In the genomic region with DNA sequence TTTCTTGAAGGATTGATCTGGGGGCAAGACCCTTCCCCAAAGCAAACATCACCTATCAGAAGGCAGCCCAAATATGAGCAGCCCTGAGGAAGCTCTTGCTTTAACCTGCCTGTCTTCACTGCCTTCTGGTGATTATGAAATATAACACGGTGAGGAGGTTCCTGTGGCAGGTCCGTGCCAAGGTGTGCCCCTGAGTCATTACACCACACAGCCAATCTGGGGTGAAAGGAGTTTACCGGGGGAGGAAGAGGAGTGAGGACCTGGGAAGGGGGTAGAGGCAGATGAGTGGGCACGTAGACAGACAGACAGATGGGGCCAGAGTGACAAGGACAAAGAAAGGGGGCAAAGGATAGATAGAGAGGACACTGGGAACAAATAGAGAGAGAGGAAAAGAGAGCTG, we compare ENCODE assay signal across 26 mouse cellular contexts. TPM values are rescaled to one million over a fixed set of nuclear protein-coding genes. Genes with fewer than 3 reads are reported as not detected.
DNase-seq lines count a peak whose midpoint lies in the region; ATAC-seq and TF ChIP-seq lines count a peak whose summit lies in the region.
"Had no signal": no experiment of that assay in that cellular context is flagged by ENCODE, and none has a peak within 500 bp of the region (broad histone marks: within the 10 kb centered on the region; RNA-seq: fewer than 3 reads in every experiment).

No protein-coding gene starts in this region.

- H3K9ac ChIP-seq in liver, postnatal 0 days (replicated peaks): no peak overlapping the region
- no peak overlapping the region for H3K9ac ChIP-seq in liver, embryonic 12.5 days
- H3K9ac ChIP-seq: embryonic facial prominence, embryonic 12.5 days; embryonic facial prominence, embryonic 15.5 days; forebrain, postnatal 0 days; heart, embryonic 13.5 days; intestine, embryonic 15.5 days had no signal

- ATAC-seq in cerebellum, adult (ENCODE audit: insufficient number of reproducible peaks, low FRiP score, low TSS enrichment): no peak
- no peak for ATAC-seq in liver, postnatal 0 days
- no peak for ATAC-seq in liver, embryonic 12.5 days
- ATAC-seq: activated CD4-positive, CD25-positive, alpha-beta regulatory T cell, adult 4 months; forebrain, embryonic 14.5 days; forebrain, postnatal 0 days; hindbrain, embryonic 16.5 days; intestine, embryonic 15.5 days had no signal

- H3K36me3 ChIP-seq in liver, postnatal 0 days (replicated peaks; ENCODE audit: insufficient read depth, low read length): no peaks in the 10 kb centered on the region
- H3K36me3 ChIP-seq in liver, embryonic 12.5 days: no peaks in the 10 kb centered on the region
- H3K36me3 ChIP-seq: embryonic facial prominence, embryonic 12.5 days; embryonic facial prominence, embryonic 15.5 days; heart, embryonic 10.5 days; heart, embryonic 13.5 days; intestine, embryonic 15.5 days had no signal

- H3K27me3 ChIP-seq in liver, postnatal 0 days (ENCODE audit: insufficient read depth, low read length): no peaks in the 10 kb centered on the region
- peaks cover 9% of the 10 kb centered on the region for H3K27me3 ChIP-seq in liver, embryonic 12.5 days (replicated peaks)
- H3K27me3 ChIP-seq: embryonic facial prominence, embryonic 12.5 days; embryonic facial prominence, embryonic 15.5 days; heart, embryonic 13.5 days; intestine, embryonic 15.5 days had no signal

- H3K4me2 ChIP-seq in liver, postnatal 0 days (ENCODE audit: low read depth, low read length): no peak overlapping the region
- H3K4me2 ChIP-seq in liver, embryonic 12.5 days: no peak overlapping the region
- H3K4me2 ChIP-seq: embryonic facial prominence, embryonic 12.5 days; embryonic facial prominence, embryonic 15.5 days; heart, embryonic 13.5 days; intestine, embryonic 15.5 days had no signal

- 46% methylated on average over 4 of the region's 4 CpGs for WGBS in liver, postnatal 0 days (ENCODE audit: insufficient replicate concordance)
- 58% methylated on average over 4 of the region's 4 CpGs for WGBS in liver, embryonic 12.5 days (ENCODE audit: insufficient replicate concordance)

- H3K27ac ChIP-seq in liver, postnatal 0 days (ENCODE audit: low read depth): 0 out of 2 replicates have a peak overlapping the region, but pooled peaks have one; percentile 7
- H3K27ac ChIP-seq in liver, embryonic 12.5 days: no peak overlapping the region
- H3K27ac ChIP-seq: embryonic facial prominence, embryonic 12.5 days; embryonic facial prominence, embryonic 15.5 days; gastrocnemius, adult 2 months; heart, embryonic 10.5 days; heart, embryonic 13.5 days; intestine, embryonic 15.5 days had no signal

- H3K9me3 ChIP-seq in liver, postnatal 0 days (ENCODE audit: low read length): no peaks in the 10 kb centered on the region
- no peaks in the 10 kb centered on the region for H3K9me3 ChIP-seq in liver, embryonic 12.5 days (replicated peaks)
- H3K9me3 ChIP-seq: embryonic facial prominence, embryonic 12.5 days; embryonic facial prominence, embryonic 15.5 days; heart, embryonic 10.5 days; heart, embryonic 13.5 days; intestine, embryonic 15.5 days had no signal

- TF ChIP-seq CTCF in liver, postnatal 0 days (IDR thresholded peaks at IDR 0.05; ENCODE audit: low read depth): no peak

- 0 out of 2 replicates have a peak, but pooled peaks cover under 1% of the 10 kb centered on the region for H3K4me1 ChIP-seq in liver, postnatal 0 days (ENCODE audit: insufficient read depth)
- H3K4me1 ChIP-seq in liver, embryonic 12.5 days: no peaks in the 10 kb centered on the region
- H3K4me1 ChIP-seq: heart, embryonic 10.5 days; heart, embryonic 13.5 days had no signal

- no peak for TF ChIP-seq EP300 in liver, postnatal 0 days (IDR thresholded peaks at IDR 0.05; ENCODE audit: low read depth)

- no peak overlapping the region for H3K4me3 ChIP-seq in liver, postnatal 0 days (ENCODE audit: low read depth, low read length)
- H3K4me3 ChIP-seq in liver, embryonic 12.5 days: no peak overlapping the region
- H3K4me3 ChIP-seq: embryonic facial prominence, embryonic 12.5 days; embryonic facial prominence, embryonic 15.5 days; gastrocnemius, adult 2 months; heart, embryonic 10.5 days; heart, embryonic 13.5 days; intestine, embryonic 15.5 days had no signal

- DNase-seq in cerebellum, adult 8-10 months: peak; percentile 17
- DNase-seq in cerebellum, adult 11-12 months: no peak
- peak; percentile 29 to 39 for DNase-seq in cerebellum, postnatal 25 days
- DNase-seq in liver, postnatal 0 days: no peak
- DNase-seq in embryo, embryonic 9.5 days (ENCODE audit: extremely low spot score): no peak
- DNase-seq: adrenal gland, adult 8-10 months; adrenal gland, postnatal 25 days; cerebellum, adult 11 months; embryo, embryonic 11 days; forebrain, postnatal 0 days; gastrocnemius, adult 2 months; gastrocnemius, postnatal 14 days; heart, adult 18-20 months; heart, postnatal 14 days; heart, postnatal 4 days; kidney, adult 11 months had no signal

RNA-seq across cellular contexts. Expression of gene Mfap4, which starts 11.6 kb away (rescaled TPM):
- polyA plus RNA-seq in liver, postnatal 0 days (2015; fragmentation: Nextera tagmentation; extraction: Ambion mirVana): 4.9 TPM in 2 replicates
- polyA plus RNA-seq in liver, embryonic 12.5 days (2016; fragmentation: Nextera tagmentation; extraction: Ambion mirVana): 11.0 and 16.3 TPM in 2 replicates
- polyA plus RNA-seq: activated CD4-positive, CD25-positive, alpha-beta regulatory T cell, adult 4 months had no signal

RNA-seq across cellular contexts. Expression of gene Rnf112, which starts 19.7 kb away (rescaled TPM):
- 0.04 and 0.06 TPM in 2 replicates for polyA plus RNA-seq in liver, postnatal 0 days (2015; fragmentation: Nextera tagmentation; extraction: Ambion mirVana)
- polyA plus RNA-seq in liver, embryonic 12.5 days (2016; fragmentation: Nextera tagmentation; extraction: Ambion mirVana): 0.13 and 0.14 TPM in 2 replicates
- polyA plus RNA-seq: activated CD4-positive, CD25-positive, alpha-beta regulatory T cell, adult 4 months had no signal

RNA-seq across cellular contexts. Expression of gene Mapk7, which starts 20.6 kb away (rescaled TPM):
- 4.8 and 5.6 TPM in 2 replicates for polyA plus RNA-seq in liver, postnatal 0 days (2015; fragmentation: Nextera tagmentation; extraction: Ambion mirVana)
- polyA plus RNA-seq in liver, embryonic 12.5 days (2016; fragmentation: Nextera tagmentation; extraction: Ambion mirVana): 12.9 and 14.8 TPM in 2 replicates

RNA-seq across cellular contexts. Expression of gene B9d1, which starts 31.3 kb away (rescaled TPM):
- 1.4 and 1.6 TPM in 2 replicates for polyA plus RNA-seq in liver, postnatal 0 days (2015; fragmentation: Nextera tagmentation; extraction: Ambion mirVana)
- 4.8 TPM in 2 replicates for polyA plus RNA-seq in liver, embryonic 12.5 days (2016; fragmentation: Nextera tagmentation; extraction: Ambion mirVana)

Comparison
In these comparisons a context has a peak if more than half of its experiments do, and no peak if none do; other contexts are left out.
1. DNase-seq: peak in cerebellum, adult 8-10 months (single experiment) and cerebellum, postnatal 25 days (2 of 2); none in cerebellum, adult 11-12 months (single experiment), liver, postnatal 0 days (single experiment) and embryo, embryonic 9.5 days (single experiment).